Mouse (Mus musculus) heart, adult 2 months (tissue): ENCODE measurements around the gene Odf4. TPM values are rescaled to one million over a fixed set of nuclear protein-coding genes. Genes with fewer than 3 reads are reported as not detected.
"Not testable (repeated sequence)": the region's sequence is repeated elsewhere in the genome, so short reads cannot be mapped to it uniquely, and the experiment has no call there.

ENCODE experiments used
- DNase-seq, 2 experiments: peaks; one replicate each; pipeline ENCODE4 v3.0.0; 2021
- H3K27ac ChIP-seq: fragments of 200-600 bp; 2 replicates; pipeline ENCODE4 v1.8.1; 2022
- H3K27me3 ChIP-seq: fragments of 200-500 bp; 2 replicates; pipeline ENCODE4 v1.6.1; 2012; ENCODE audit warnings: mild to moderate bottlenecking, low read length, inconsistent platforms, mixed read lengths; ENCODE audit not compliant: control insufficient read depth, insufficient read depth
- H3K36me3 ChIP-seq: fragments of 200-500 bp; 2 replicates; pipeline ENCODE4 v1.6.1; 2012; ENCODE audit warnings: low read length, inconsistent platforms; ENCODE audit not compliant: control insufficient read depth, insufficient read depth
- H3K4me1 ChIP-seq: fragments of 200-500 bp; 2 replicates; pipeline ENCODE4 v1.6.1; 2011; ENCODE audit warnings: low read length; ENCODE audit not compliant: control insufficient read depth, insufficient read depth
- H3K4me3 ChIP-seq: fragments of 200-600 bp; 2 replicates; pipeline ENCODE4 v1.8.1; 2022
- H3K79me2 ChIP-seq: fragments of 200-500 bp; replicated peaks from 2 replicates; pipeline ENCODE4 v1.6.1; 2012; ENCODE audit warnings: mild to moderate bottlenecking, inconsistent platforms, low read length, moderate library complexity, mixed read lengths; ENCODE audit not compliant: control insufficient read depth, insufficient read depth
- H3K9ac ChIP-seq: fragments of 200-500 bp; 2 replicates; pipeline ENCODE4 v1.6.1; 2012; ENCODE audit warnings: low read depth, mild to moderate bottlenecking, control low read depth, inconsistent platforms, low read length, mixed read lengths
- CTCF ChIP-seq: fragments of 200-600 bp; IDR thresholded peaks from 2 replicates; pipeline ENCODE4 v1.8.1; 2022; ENCODE audit warnings: antibody characterized with exemption, mild to moderate bottlenecking, moderate library complexity
- EP300 ChIP-seq: fragments of 200-500 bp; IDR thresholded peaks from 2 replicates; pipeline ENCODE4 v1.6.1; 2011; ENCODE audit warnings: low read depth, low read length, control low read depth; ENCODE audit not compliant: insufficient read depth
- POLR2A ChIP-seq: fragments of 200-500 bp; IDR thresholded peaks from 2 replicates; pipeline ENCODE4 v1.6.1; 2011; ENCODE audit warnings: mild to moderate bottlenecking, low read depth, low read length, control low read depth; ENCODE audit not compliant: insufficient read depth
- WGBS: fragments of 180-500 bp; shearing (Covaris S2); methylation state at CpG from one replicate; pipeline ENCODE4 v1.1.7; 2018; 5-methylcytosine and 5-hydroxymethylcytosine counted together
- intact Hi-C: fragments of 180-260 bp; cut with DNase I; formaldehyde crosslinking; loops from one replicate; pipeline ENCODE4 v1.15.1; 2025
- long read RNA-seq: library from polyadenylated mRNA; stranded (forward); transcript quantifications from one replicate; pipeline ENCODE4 v2.0.0, GENCODE M21; 2021
- polyA plus RNA-seq: library from polyadenylated mRNA; depleted of rRNA; stranded (reverse); fragments of >200 nt; gene quantifications from 2 replicates; pipeline ENCODE4 v1.2.3, GENCODE M21; 2012; rRNA removed
- total RNA-seq, 2 experiments: library from RNA; stranded (reverse); gene quantifications; 2 replicates each; pipeline ENCODE4 v1.2.3; 2021

Gene Odf4
- total RNA-seq = not detected
- 0.25 and 0.41 TPM in 2 replicates for polyA plus RNA-seq
- long read RNA-seq = 0 reads

- 74% methylated on average over 3 of the region's 3 CpGs for WGBS
- intact Hi-C loops = no loop called here
- no peak within 1 kb of the TSS for H3K27ac ChIP-seq
These were observed at the start of gene Odf4 for GRCm38 (mm10) chr11:68926981-68927380. TSS of gene Odf4 (minus strand) at chr11:68927081.

GRCm38 (mm10) chr11:68975601-68976000 is 48.7 kb upstream of the Odf4 start:
- TF ChIP-seq POLR2A = no peak
- TF ChIP-seq CTCF = no peak
- no peak for TF ChIP-seq EP300
- Histone ChIP-seq H3K4me1 (peaks cover 6% of the 10 kb centered on the region), H3K4me3 (no peak overlapping the region), H3K36me3 (no peaks in the 10 kb centered on the region), H3K79me2 (no peaks in the 10 kb centered on the region), H3K27me3 (no peaks in the 10 kb centered on the region), H3K9ac (no peak overlapping the region), H3K27ac (no peak overlapping the region)
- DNase-seq = no peak
- intact Hi-C loops = no loop called here
- WGBS = 82% methylated on average over 1 of the region's 1 CpGs

More at GRCm38 (mm10) chr11:68926981-68927380, at the start of gene Odf4:
- no peak for TF ChIP-seq EP300
- no peak for TF ChIP-seq CTCF
- Histone ChIP-seq H3K4me1 (no peaks in the 10 kb centered on the region), H3K27me3 (no peaks in the 10 kb centered on the region), H3K4me3 (no peak within 1 kb of the TSS), H3K36me3 (no peaks in the 10 kb centered on the region), H3K79me2 (no peaks in the 10 kb centered on the region), H3K9ac (no peak within 1 kb of the TSS)
- DNase-seq = no peak

- Histone ChIP-seq H3K27ac (no peak within 1 kb of the TSS), H3K36me3 (no peaks in the 10 kb centered on the region), H3K9ac (peak within 1 kb of the TSS; percentile 67; the same call in 1 of the 2 replicates), H3K4me1 (peaks cover 6% of the 10 kb centered on the region), H3K27me3 (no peaks in the 10 kb centered on the region), H3K4me3 (peak within 1 kb of the TSS; percentile 56; the same call in 1 of the 2 replicates), H3K79me2 (no peaks in the 10 kb centered on the region)
- no peak for DNase-seq
- intact Hi-C loops = no loop called here
- 71% methylated on average over 7 of the region's 7 CpGs for WGBS
- TF ChIP-seq CTCF (no peak), EP300 (no peak), POLR2A (no peak)
These were observed 48.2 kb upstream of the Odf4 start, which contains the start of gene Rangrf for GRCm38 (mm10) chr11:68975085-68975484. TSS of gene Rangrf (minus strand) at chr11:68975185.

GRCm38 (mm10) chr11:68974059-68974450 is 47.2 kb upstream of the Odf4 start:
- peaks cover 7% of the 10 kb centered on the region for H3K4me1 ChIP-seq
- TF ChIP-seq POLR2A = no peak
- TF ChIP-seq CTCF = no peak
- TF ChIP-seq EP300 = no peak
- no peak for DNase-seq
- H3K9ac ChIP-seq = peak overlapping the region; percentile 67
- H3K27ac ChIP-seq = peak overlapping the region; percentile 66
- H3K4me3 ChIP-seq = peak overlapping the region; percentile 56
- no peaks in the 10 kb centered on the region for H3K36me3 ChIP-seq
- intact Hi-C loops = no loop called here
- H3K79me2 ChIP-seq = no peaks in the 10 kb centered on the region
- H3K27me3 ChIP-seq = no peaks in the 10 kb centered on the region
- WGBS = 37% methylated on average over 6 of the region's 6 CpGs

- Histone ChIP-seq H3K4me3 (peak overlapping the region; percentile 56), H3K27ac (peak overlapping the region; percentile 66), H3K9ac (peak overlapping the region; percentile 67)
- H3K36me3 ChIP-seq, H3K4me1 ChIP-seq, intact Hi-C loops, H3K27me3 ChIP-seq, H3K79me2 ChIP-seq: not testable (repeated sequence)
- peak; percentile 89 to 91 for DNase-seq
- 0 out of 2 replicates have a peak, but pooled peaks have one; percentile 16 for TF ChIP-seq POLR2A
- WGBS = under 1% methylated on average over 38 of the region's 38 CpGs
These were observed 46.6 kb upstream of the Odf4 start for GRCm38 (mm10) chr11:68973250-68974058.

GRCm38 (mm10) chr11:68970232-68970631 is 43.4 kb upstream of the Odf4 start:
- H3K36me3 ChIP-seq = no peaks in the 10 kb centered on the region
- DNase-seq = peak in 1 of 2 experiments; percentile 52
- no peaks in the 10 kb centered on the region for H3K79me2 ChIP-seq
- H3K4me1 ChIP-seq = peaks cover 8% of the 10 kb centered on the region
- no peak overlapping the region for H3K27ac ChIP-seq
- WGBS = 42% methylated on average over 4 of the region's 4 CpGs
- H3K4me3 ChIP-seq = no peak overlapping the region
- H3K27me3 ChIP-seq = no peaks in the 10 kb centered on the region
- TF ChIP-seq EP300 (no peak), CTCF (no peak), POLR2A (no peak)
- intact Hi-C loops = no loop called here
- H3K9ac ChIP-seq = no peak overlapping the region
